Mouse (Mus musculus) adrenal gland, adult 8-10 months (tissue): ENCODE results near the gene Nfyc. TPM values are rescaled to one million over a fixed set of nuclear protein-coding genes. Genes with fewer than 3 reads are reported as not detected.

ENCODE experiments used
- DNase-seq: peaks from one replicate; pipeline ENCODE4 v3.0.0; 2022
- total RNA-seq, 4 experiments: library from RNA; stranded (reverse); gene quantifications; 2 replicates each; pipeline ENCODE4 v1.2.4; 2022

Gene Nfyc
- total RNA-seq, 4 experiments from 2014 or later, result 53.7 to 65.7 (median 59.4) TPM

DNA sequence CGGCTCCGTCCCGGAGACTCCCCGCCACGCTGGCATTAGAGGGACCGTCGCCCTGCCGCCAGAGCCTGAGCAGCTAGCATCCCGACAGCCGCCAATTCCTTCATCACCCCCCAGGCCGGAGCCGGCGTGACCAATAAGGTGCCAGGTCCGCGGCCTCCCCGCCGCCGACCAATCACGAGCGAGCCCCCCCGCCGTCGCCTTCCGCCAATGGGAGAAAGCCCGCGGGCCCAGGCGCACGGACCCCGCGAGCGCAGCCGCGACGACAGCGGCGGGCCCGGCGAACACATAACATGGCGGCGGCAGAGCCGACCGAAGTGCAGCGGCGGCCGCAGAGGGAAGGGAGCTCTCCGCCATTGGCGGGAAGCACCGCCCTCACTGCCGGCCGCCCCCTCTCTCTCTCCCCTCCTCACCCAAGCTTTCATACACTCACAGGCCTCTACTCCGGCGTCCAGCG is 6.2 kb downstream of the Nfyc start:
- peak; percentile 94 for DNase-seq

DNA sequence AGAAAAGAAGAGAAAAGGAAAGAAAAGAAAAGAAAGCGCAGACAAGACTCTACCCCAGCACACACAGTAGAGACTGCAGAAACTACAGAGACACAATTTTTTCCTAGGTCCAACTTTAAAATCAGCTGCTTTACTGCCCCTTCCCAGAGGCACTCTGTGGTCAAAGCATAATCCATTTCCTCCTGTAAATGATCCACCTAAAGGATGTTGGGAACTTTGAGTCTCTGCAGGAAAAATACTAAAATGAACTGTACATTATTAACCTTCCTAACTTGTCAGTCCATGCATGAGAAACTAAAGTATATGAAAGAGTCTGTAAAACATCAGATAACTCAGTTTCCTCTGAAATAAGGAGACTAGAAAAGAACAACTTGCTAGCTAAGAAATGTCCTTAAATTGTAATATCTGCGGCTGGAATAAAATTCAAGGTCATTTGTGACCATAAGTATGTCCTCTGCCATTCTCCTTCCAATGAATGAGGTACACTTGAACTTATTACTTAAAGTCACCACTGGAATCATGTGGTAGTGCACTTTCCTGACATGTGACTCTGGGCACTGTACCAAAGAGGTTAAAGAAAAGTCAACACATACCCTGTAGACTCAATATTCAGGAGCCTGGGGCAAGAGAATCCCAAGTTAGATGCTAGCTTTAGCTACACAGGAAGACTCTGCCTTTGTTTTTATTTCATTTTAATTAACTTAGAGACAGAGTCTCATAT is 9.0 kb downstream of the Nfyc start:
- no peak for DNase-seq

DNA sequence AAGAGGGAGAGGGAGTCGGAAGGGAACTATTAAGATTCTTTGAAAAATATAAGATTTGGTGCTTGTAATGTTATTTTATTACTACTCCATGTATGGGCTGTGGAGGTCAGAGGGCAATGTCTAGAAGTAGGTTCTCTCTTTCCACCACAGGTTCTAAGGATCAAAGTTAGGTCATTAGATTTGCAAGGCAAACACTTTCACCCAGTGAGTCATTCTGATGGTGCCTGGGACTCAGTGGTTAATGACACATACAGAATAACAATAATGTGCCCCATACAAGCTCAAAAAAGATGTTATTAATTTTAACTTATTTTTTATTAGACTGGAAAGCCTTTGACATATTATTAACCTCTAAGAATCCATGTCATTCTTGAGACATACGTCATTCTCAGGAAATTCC is 11.5 kb downstream of the Nfyc start:
- no peak for DNase-seq

DNA sequence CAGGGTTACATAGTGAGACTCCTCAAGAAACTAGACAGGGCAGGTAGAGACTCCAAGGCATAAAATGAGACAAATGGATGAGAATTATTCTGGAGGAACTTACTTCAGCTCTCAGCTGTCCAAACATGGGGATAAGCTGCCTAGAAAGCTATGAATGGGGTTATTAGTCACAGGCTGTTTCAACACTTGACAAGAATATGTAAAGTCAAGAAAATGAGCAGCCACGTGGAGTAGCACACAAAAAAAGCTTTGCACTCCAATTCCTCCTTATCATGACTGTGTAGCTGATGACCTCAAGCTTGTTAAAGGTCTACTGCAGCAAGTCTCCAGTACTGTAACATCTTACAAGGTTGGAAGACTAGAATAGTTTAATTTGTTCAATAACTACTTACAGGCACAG is 12.1 kb downstream of the Nfyc start:
- no peak for DNase-seq

DNA sequence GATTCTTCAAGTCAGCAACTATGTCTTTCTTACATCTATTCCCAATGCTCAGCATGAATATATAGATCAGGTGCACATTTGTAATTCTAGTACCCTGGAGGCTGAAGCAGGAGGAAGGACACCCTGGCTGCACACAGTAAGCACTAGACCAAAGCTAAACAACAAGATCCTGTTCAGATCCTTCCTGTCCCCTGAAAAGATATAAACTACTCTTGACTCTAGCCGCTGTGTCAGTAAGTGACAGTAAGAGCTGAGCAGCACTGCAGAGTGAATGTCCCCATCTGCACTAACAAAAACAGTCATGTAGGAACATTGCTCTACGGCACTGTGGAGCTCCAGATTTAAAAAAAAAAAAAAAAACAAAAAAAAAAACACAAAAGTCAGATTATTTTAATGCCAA is 13.4 kb downstream of the Nfyc start:
- no peak for DNase-seq

DNA sequence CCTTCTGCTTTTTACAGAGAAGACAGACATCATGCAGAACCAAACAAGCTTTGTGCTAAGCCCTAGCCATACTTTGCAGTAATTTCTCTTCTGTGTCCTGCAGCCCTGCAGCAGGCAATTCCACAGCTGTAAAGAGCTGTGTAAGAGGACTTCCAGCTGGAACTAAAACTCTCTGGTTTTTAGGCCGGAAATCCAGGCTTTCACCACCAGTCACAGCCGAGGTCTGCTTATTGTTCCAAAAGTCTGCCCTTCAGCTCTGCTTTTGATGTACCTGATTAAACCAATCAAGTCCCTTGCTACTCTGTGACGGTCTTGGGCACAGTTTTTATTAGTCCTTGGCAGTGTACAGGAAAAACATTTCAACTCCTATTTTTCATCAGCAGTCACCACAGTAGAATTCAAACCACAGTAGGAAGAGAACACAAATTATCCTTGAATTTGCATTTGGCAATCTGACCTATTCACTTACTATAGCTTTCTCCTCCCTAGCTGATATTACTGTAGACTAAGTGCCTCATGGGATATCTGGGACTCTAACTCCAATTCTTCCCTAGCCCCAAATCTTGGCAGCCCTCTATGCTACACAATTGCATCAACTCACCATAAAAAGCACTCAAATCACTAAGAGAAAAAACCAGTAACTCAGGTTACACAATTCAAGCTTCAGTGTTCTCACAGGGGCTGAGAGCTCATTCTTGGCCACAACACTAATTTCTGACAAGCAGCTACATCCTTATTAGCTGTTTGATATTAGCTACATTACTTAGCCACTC is 14.2 kb downstream of the Nfyc start:
- peak; percentile 39 for DNase-seq

DNA sequence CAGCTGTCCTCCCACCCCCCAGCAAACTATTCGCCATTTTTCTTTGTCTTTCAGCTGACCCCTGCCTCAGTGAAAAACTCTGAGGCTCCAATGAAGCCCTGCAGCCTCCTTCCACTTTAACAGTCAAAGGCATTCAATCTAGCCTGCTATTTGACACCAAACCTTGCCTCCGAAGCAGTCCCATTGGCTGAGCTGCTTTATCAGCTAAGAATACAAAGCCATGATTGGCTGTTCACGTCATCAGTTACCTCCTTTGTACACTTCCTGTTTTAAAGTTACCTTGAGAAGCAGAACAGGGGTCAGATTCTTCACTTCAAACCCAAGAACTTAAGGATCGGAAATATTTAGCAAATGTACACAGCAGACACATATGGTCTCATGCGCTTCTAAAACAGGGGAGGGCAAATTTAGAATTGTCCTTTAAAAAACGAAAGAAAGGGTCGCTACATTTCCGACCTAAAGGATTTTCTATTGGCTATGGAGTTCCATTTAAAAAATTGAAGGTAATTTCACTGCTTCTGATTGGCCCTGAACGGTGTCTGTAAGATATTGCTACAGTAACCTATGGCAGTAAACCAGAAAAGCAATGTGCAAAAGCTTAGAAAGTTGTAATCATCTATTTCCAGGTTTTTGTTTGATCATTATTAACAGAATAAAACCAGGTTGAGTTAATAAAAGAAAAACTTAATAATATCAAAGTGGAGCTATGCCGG is 15.6 kb downstream of the Nfyc start:
- peak; percentile 83 for DNase-seq

DNA sequence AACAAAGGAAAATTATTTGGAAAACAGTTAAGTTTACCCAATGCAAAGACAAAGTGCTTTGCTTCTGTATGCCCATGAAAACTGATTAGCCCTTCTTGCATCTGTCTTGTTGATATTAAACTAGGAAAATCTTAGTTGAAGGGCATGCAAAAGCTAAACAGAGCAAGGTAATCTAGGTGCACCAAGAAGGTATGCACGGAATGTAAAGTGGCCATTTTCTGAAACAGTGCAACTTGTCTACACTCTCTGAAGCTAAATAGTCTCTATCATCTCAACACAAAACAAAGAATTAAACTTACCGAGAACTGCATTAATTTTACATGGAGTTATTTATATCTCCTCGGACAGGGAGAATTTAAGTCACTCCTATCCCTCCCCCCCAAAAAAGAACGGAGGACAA is 16.2 kb downstream of the Nfyc start:
- DNase-seq, result no peak

DNA sequence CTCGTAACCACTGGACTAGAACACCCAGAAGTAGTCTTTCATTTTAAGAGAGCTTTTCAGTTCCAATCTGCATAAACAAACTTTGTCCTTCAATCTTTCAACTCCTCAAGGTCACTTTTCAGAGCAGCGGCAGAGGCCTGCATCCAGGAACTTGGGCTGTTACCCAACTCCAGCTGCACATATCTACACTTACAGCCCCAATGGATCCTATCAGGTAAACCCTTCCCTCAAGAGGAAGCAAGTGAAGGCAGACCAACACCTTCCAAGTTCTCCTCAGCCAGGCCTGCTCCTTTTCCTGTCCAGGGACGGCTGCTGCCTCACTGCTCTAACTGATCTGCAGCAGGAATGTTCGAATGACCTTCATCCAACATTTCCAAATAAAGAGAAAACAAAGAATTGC is 17.2 kb downstream of the Nfyc start:
- DNase-seq, result peak; percentile 49

DNA sequence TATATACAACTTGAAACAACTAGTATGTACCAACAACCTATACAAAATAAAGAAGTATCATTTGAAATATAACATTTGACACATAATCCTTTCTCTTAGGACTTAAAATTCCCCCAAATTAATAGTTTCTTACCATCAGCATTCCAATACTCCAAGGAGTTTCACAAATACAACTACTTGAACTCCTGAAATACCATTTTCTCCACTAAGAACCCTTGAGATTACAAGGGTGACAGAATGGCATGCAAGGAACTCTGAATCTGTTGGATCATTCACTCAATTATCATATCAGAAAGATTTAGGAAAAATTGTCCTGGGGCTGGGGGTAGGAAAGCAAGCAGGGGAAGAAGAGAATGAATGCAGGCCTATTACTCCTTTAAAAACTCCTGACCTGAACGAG is 17.6 kb downstream of the Nfyc start:
- DNase-seq, result no peak

DNA sequence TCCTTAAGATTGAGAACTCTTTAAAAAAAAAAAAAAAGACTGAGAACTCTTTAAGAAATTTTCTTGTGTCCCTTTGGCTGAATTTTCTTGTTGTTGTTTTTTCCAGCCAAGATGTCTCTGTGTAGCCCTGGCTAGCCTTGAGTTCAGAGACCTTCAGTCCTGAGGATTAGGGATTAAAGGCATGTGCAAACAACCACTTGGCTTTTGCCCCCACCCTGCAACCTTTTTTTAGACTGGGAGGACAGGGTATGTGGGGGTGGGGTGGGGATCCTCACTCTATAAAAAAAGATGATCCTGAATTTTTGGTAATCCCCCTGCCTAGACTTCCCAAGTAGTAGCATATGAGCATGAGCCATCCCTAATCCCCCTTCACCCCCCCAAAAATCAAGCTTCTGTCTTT is 25.6 kb downstream of the Nfyc start:
- DNase-seq, result no peak

DNA sequence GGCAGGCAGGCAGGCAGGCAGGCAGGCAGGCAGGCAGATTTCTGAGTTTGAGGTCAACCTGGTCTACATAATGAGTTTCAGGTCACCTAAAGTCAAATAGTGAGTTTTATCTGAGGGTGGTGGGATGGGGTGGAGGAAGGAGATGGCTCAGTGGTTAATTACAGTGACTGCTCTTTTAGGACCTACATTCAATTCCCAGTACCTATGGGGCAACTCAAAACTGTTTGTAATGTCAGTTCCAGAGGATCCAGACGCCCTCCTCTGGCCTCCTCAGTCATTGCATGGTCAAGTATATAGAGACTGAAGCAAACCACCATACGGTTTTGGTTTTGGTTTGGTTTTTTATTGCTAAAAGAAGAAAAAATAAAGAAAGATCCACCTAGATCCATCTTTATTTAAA is 29.9 kb downstream of the Nfyc start:
- DNase-seq, result no peak

DNA sequence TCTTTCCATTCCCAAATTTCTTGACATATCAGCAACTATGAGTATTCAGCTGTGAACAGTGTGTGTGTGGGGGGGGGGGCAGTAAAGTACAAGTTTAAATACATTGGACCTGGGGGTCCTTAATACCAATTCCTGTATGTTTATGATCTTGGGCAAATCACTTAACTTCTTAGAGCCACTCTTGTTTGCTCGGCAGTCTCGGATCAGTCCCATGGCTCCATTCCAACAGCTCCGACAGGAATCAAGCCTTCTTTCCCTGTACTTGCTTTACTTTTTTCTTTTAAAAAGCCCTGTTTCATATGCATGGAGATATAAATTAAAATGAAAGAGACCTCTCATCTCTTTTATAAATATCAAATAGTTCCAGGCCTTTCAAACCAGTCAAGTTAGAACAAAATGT is 30.7 kb downstream of the Nfyc start:
- DNase-seq, result no peak

DNA sequence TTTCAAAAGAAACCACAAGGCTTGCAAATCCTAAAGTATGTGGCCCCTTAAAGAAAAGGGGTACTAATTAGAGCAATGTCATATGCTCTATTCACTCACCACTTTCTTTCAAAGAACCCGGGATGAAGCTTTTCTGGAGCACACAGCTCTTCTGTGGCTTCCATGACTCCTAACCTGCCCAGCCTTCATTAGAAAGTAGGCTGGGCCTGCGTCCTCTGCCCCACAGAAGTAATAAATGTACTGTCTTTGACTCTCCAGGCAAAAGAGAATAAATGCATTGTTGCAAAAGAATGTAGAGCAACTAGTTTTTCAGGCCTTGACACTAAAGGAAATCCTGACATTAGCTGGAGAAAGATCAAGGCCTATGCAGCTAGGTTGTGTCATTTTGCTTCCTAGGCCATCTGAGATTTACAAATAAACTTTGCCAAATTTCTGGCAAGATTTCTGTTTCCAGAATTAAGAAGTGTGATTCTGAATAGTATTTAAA is 31.6 kb downstream of the Nfyc start:
- DNase-seq, result no peak

DNA sequence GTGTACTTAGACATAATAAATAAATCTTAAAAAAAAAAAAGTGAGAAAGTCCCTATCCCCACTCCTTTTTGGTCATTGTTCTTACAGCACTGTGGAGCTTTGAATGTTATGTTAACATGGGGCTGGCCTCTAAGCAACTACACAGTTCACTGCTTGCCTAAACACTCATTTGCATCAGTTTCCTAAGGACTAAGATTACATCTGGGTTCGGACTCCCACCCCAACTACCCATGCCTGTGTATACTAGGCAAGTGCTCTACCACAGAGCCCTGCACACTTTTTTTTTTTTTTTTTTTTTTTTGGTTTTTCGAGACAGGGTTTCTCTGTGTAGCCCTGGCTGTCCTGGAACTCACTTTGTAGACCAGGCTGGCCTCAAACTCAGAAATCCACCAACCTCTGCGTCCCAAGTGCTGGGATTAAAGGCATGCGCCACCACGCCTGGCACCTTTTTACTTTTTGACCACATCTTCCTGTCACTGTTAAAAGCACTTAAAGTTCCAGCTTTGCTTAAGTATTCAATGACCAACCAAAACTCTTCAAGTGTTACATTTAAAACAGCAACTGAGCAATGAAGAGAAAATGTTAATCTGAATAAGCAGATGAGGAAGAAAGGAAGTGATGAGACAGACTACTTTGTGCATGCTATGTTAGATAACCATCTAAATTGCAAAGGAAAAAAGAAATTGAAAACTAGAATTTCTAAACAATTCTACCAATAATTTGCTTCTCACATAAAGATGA is 33.2 kb downstream of the Nfyc start:
- no peak for DNase-seq

DNA sequence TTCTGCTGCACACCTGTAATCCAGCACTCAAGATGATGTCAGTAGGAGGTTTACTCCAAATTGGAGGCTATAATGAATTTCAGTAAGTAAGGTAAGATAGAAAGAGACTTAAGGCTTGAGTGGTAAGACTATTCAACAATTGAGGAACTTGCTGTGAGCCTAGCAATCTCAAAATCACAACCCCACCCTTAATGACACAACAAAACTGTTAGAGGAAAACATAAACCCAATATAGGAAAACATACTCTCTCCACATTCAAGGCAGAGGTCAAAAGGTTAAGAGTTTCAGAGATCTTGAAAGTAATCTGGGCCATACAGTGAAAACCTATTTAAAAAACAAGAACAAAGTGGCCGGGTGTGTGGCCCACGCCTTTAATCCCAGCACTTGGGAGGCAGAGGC is 34.7 kb downstream of the Nfyc start:
- DNase-seq, result no peak

DNA sequence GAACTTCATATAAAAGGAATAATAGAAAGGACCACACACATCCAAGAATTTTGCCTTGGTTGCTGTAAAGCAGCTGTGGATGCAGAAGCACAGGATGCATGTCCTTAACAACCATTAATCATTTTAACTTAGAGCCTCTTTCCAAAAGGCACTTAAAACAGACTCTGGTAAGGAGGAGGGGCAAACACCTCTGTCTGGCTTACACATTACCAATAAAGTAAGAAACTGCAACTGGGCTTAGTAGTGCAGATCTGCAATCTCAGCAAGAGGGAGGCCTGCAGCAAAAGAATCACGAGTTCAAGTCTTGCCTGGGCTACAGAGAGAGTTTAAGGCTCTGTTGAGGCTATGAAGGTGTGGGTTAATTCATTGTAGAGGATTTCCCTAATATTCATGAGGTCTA is 35.7 kb downstream of the Nfyc start:
- DNase-seq, result no peak

DNA sequence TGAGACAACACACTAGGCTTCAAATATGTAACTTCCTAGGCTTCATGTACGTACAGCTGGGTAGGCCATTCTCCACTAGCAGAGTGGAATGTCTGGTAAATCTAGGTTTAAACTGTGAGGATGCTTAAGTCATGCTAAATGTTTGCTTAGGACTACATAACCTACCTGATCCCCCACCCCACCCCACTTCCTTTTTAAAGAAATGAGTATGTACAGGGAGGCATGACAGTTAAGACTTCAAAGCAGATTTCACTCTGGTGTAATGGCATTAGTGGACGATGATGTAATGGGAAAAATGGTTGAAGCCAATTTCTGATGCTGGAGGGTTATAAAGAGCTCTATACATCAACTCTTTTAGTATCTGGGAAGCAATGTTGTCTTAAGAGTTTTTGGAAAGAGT is 38.5 kb downstream of the Nfyc start:
- no peak for DNase-seq

DNA sequence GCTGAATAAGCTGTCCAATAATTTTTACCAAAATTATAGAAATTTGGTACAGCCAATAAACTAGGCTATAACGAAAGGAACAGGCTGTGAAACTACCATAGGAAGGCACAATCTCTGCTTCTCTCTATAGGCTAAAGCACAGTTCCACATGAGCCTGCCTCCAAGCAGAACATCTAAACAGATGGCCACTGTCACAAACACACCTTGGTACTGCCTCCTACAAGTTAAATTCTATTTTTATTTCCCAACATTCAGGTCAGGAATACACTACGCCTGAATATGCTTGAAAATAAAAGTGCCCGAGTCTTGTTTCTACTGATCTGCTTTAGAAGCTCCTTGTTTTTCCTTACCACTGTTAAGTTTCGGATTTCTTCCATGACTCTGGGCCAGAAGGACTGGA is 41.3 kb downstream of the Nfyc start:
- no peak for DNase-seq

DNA sequence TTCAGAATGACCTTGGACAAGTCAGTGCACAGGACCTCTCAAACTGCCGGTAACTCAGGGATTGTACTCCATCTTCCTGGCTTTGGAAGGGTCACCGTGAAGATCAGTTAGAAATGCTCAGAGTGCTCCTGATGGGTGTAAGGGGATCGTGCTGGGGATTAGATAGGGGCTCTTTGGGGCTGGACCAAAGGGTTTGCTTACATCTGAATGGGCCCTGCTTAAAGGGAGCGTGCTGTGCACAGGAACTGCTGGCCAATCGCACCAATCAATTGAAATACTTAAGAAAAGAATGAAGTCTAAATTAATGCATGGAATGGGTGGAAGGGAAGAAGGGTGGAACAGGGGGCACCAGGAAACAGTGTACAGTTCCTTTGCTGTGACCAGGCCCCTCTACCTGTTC is 75.6 kb downstream of the Nfyc start:
- DNase-seq, result no peak

DNA sequence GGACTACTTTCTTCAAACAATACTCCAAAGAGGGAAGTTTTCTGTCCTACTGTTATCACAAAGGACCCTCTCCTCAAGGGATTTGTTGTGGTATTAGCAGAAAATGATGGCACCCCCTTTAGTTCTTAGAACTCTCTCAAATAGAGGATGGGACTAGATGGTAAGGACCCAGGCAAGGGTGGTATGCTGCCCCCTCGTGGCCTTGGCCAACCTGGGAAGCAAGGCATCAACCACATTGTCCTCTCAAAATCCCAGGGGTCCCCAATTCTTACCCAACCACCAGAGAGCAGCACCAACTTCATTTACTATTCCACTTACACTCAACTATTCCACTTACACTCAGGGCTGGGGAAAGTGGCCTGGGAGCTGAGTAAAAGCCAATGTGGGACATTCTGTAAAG is 76.1 kb downstream of the Nfyc start:
- peak; percentile 27 for DNase-seq

DNA sequence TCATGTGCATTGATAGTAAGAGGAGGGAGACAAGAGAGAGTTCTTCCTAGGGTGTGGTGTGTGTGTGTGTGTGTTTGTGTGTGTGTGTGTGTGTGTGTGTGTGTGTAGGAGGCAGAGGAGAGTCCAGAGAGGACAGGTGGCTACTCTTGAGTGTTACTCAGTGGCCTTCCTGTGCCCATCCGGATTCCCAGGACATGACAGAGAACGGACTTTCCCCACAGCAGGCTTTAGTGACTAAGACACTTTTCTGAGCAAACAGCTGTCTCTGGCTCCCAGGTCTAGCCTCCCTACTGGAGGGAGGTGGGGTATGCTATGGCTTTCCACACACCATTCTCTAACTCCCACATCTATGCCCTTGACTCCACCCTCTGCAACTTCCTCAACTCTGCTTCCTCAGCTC is 81.8 kb downstream of the Nfyc start:
- DNase-seq, result no peak
